ENCODE assay signal across 14 mouse cellular contexts in genomic region chr8:11396111-11396510, GRCm38 (mm10).
DNase-seq lines count a peak whose midpoint lies in the region; ATAC-seq and TF ChIP-seq lines count a peak whose summit lies in the region.
"Had no signal": no experiment of that assay in that cellular context is flagged by ENCODE, and none has a peak within 500 bp of the region (broad histone marks: within the 10 kb centered on the region; RNA-seq: fewer than 3 reads in every experiment).

No protein-coding gene starts in this region.

- H3K4me3 ChIP-seq in limb, embryonic 12.5 days (replicated peaks) = no peak overlapping the region
- no peak overlapping the region for H3K4me3 ChIP-seq in limb, embryonic 10.5 days
- no peak overlapping the region for H3K4me3 ChIP-seq in embryonic facial prominence, embryonic 10.5 days
- H3K4me3 ChIP-seq in kidney, postnatal 0 days (replicated peaks; ENCODE audit: low read depth, low read length) = no peak overlapping the region
- no peak overlapping the region for H3K4me3 ChIP-seq in forebrain, embryonic 14.5 days (ENCODE audit: low read depth, low read length)
- H3K4me3 ChIP-seq: erythroblast, embryonic 14.5 days; layer of hippocampus, adult 2 months; liver, embryonic 13.5 days had no signal

- H3K27ac ChIP-seq in limb, embryonic 12.5 days = no peak overlapping the region
- no peak overlapping the region for H3K27ac ChIP-seq in limb, embryonic 10.5 days
- 0 out of 2 replicates have a peak overlapping the region, but pooled peaks have one; percentile 48 for H3K27ac ChIP-seq in embryonic facial prominence, embryonic 10.5 days (replicated peaks)
- peak overlapping the region; percentile 25; the same call in 1 of the 2 replicates for H3K27ac ChIP-seq in kidney, postnatal 0 days
- H3K27ac ChIP-seq in forebrain, embryonic 14.5 days (ENCODE audit: low read depth, low read length) = no peak overlapping the region
- H3K27ac ChIP-seq: layer of hippocampus, adult 2 months; liver, embryonic 13.5 days had no signal

- H3K9me3 ChIP-seq in limb, embryonic 12.5 days = no peaks in the 10 kb centered on the region
- H3K9me3 ChIP-seq in limb, embryonic 10.5 days (replicated peaks) = no peaks in the 10 kb centered on the region
- 0 out of 2 replicates have a peak, but pooled peaks cover 6% of the 10 kb centered on the region for H3K9me3 ChIP-seq in embryonic facial prominence, embryonic 10.5 days
- no peaks in the 10 kb centered on the region for H3K9me3 ChIP-seq in kidney, postnatal 0 days (replicated peaks; ENCODE audit: low read length)
- no peaks in the 10 kb centered on the region for H3K9me3 ChIP-seq in forebrain, embryonic 14.5 days (replicated peaks; ENCODE audit: control insufficient read depth, low read length)
- H3K9me3 ChIP-seq: liver, embryonic 13.5 days had no signal

- no peaks in the 10 kb centered on the region for H3K27me3 ChIP-seq in limb, embryonic 12.5 days
- no peaks in the 10 kb centered on the region for H3K27me3 ChIP-seq in limb, embryonic 10.5 days (ENCODE audit: low read depth, poor library complexity, severe bottlenecking)
- no peaks in the 10 kb centered on the region for H3K27me3 ChIP-seq in embryonic facial prominence, embryonic 10.5 days (replicated peaks; ENCODE audit: low read depth, poor library complexity, severe bottlenecking)
- no peaks in the 10 kb centered on the region for H3K27me3 ChIP-seq in kidney, postnatal 0 days (ENCODE audit: insufficient read depth, low read length)
- H3K27me3 ChIP-seq in forebrain, embryonic 14.5 days (replicated peaks; ENCODE audit: control insufficient read depth, insufficient read depth, low read length) = no peaks in the 10 kb centered on the region
- H3K27me3 ChIP-seq: liver, embryonic 13.5 days had no signal

- no peak for TF ChIP-seq CTCF in kidney, postnatal 0 days (IDR thresholded peaks at IDR 0.05; ENCODE audit: low read depth)

- DNase-seq in heart, adult 11 months = peak; percentile 96
- no peak for DNase-seq in heart, adult 8-10 months (ENCODE audit: low spot score)
- no peak for DNase-seq in limb, embryonic 10.5 days (ENCODE audit: low spot score)
- no peak for DNase-seq in embryonic facial prominence, embryonic 10.5 days (ENCODE audit: low spot score)
- DNase-seq in kidney, postnatal 0 days (ENCODE audit: low spot score) = no peak
- no peak for DNase-seq in cerebellum, adult 18-20 months
- no peak for DNase-seq in forebrain, embryonic 14.5 days (ENCODE audit: low spot score)
- DNase-seq: B cell, adult 2 months; cerebellum, adult 8-10 months; liver, embryonic 13.5 days had no signal

- no peak for ATAC-seq in limb, embryonic 12.5 days (ENCODE audit: insufficient number of reproducible peaks, insufficient read depth, low FRiP score, low TSS enrichment, low read depth)
- ATAC-seq in kidney, postnatal 0 days (replicated peaks; ENCODE audit: low FRiP score, low read depth) = no peak
- ATAC-seq in forebrain, embryonic 14.5 days = no peak

- WGBS in limb, embryonic 12.5 days = 66% methylated on average over 7 of the region's 7 CpGs
- 68% methylated on average over 7 of the region's 7 CpGs for WGBS in limb, embryonic 10.5 days
- WGBS in embryonic facial prominence, embryonic 10.5 days = 63% methylated on average over 7 of the region's 7 CpGs
- 55% methylated on average over 7 of the region's 7 CpGs for WGBS in kidney, postnatal 0 days
- 77% methylated on average over 7 of the region's 7 CpGs for WGBS in forebrain, embryonic 14.5 days

- H3K4me1 ChIP-seq in limb, embryonic 12.5 days (replicated peaks) = peaks cover 33% of the 10 kb centered on the region
- H3K4me1 ChIP-seq in limb, embryonic 10.5 days = peaks cover 19% of the 10 kb centered on the region
- peaks cover 37% of the 10 kb centered on the region for H3K4me1 ChIP-seq in embryonic facial prominence, embryonic 10.5 days
- peaks cover 27% of the 10 kb centered on the region for H3K4me1 ChIP-seq in kidney, postnatal 0 days (replicated peaks; ENCODE audit: insufficient read depth, low read length)
- no peaks in the 10 kb centered on the region for H3K4me1 ChIP-seq in forebrain, embryonic 14.5 days (ENCODE audit: control insufficient read depth, insufficient read depth, low read length)

- peaks cover 2% of the 10 kb centered on the region; the same call in 1 of the 2 replicates for H3K36me3 ChIP-seq in limb, embryonic 12.5 days
- peaks cover 18% of the 10 kb centered on the region for H3K36me3 ChIP-seq in limb, embryonic 10.5 days
- H3K36me3 ChIP-seq in embryonic facial prominence, embryonic 10.5 days (replicated peaks) = peaks cover 36% of the 10 kb centered on the region
- H3K36me3 ChIP-seq in kidney, postnatal 0 days (ENCODE audit: insufficient read depth, low read length) = peaks cover 7% of the 10 kb centered on the region; the same call in 1 of the 2 replicates
- no peaks in the 10 kb centered on the region for H3K36me3 ChIP-seq in forebrain, embryonic 14.5 days (ENCODE audit: control insufficient read depth, insufficient read depth, low read length)
- H3K36me3 ChIP-seq: G1E; liver, embryonic 13.5 days had no signal

- H3K9ac ChIP-seq in limb, embryonic 12.5 days (replicated peaks) = 0 out of 2 replicates have a peak overlapping the region, but pooled peaks have one; percentile 8
- no peak overlapping the region for H3K9ac ChIP-seq in kidney, postnatal 0 days (ENCODE audit: low read depth, low read length)
- no peak overlapping the region for H3K9ac ChIP-seq in forebrain, embryonic 14.5 days (ENCODE audit: low read length)
- H3K9ac ChIP-seq: liver, embryonic 13.5 days had no signal

- no peak overlapping the region for H3K4me2 ChIP-seq in limb, embryonic 12.5 days
- H3K4me2 ChIP-seq in kidney, postnatal 0 days (ENCODE audit: low read length) = no peak overlapping the region
- no peak overlapping the region for H3K4me2 ChIP-seq in forebrain, embryonic 14.5 days (ENCODE audit: low read length)
- H3K4me2 ChIP-seq: liver, embryonic 13.5 days had no signal

Comparison
In these comparisons a context has a peak if more than half of its experiments do, and no peak if none do; other contexts are left out.
1. H3K27ac ChIP-seq: peak in embryonic facial prominence, embryonic 10.5 days (single experiment) and kidney, postnatal 0 days (single experiment); none in limb, embryonic 12.5 days (single experiment), limb, embryonic 10.5 days (single experiment) and forebrain, embryonic 14.5 days (single experiment).